Mouse (Mus musculus) midbrain, embryonic 13.5 days (tissue): ENCODE measurements around the gene Ddx20. TPM values are rescaled to one million over a fixed set of nuclear protein-coding genes. Genes with fewer than 3 reads are reported as not detected.

Experiments used
- ATAC-seq: fragments of 200-750 bp; cut with Nextera tagmentation; 2 replicates; pipeline ENCODE4 v1.8.0; 2017; ENCODE audit warnings: mild to moderate bottlenecking, moderate TSS enrichment, moderate library complexity
- H3K27ac ChIP-seq: fragments of 300-500 bp; sonication (generic); 2 replicates; pipeline ENCODE4 v1.5.1; 2015; ENCODE audit warnings: inconsistent platforms, mild to moderate bottlenecking, moderate library complexity
- H3K27me3 ChIP-seq: fragments of 300-500 bp; sonication (generic); 2 replicates; pipeline ENCODE4 v1.6.1; 2015; ENCODE audit warnings: mild to moderate bottlenecking, inconsistent platforms
- H3K36me3 ChIP-seq: fragments of 300-500 bp; sonication (generic); 2 replicates; pipeline ENCODE4 v1.6.1; 2015; ENCODE audit warnings: mild to moderate bottlenecking, inconsistent platforms
- H3K4me1 ChIP-seq: fragments of 300-500 bp; sonication (generic); replicated peaks from 2 replicates; pipeline ENCODE4 v1.6.1; 2015; ENCODE audit warnings: inconsistent platforms
- H3K4me2 ChIP-seq: fragments of 300-500 bp; sonication (generic); replicated peaks from 2 replicates; pipeline ENCODE4 v1.6.1; 2015; ENCODE audit warnings: moderate library complexity, mild to moderate bottlenecking, inconsistent platforms
- H3K4me3 ChIP-seq: fragments of 300-500 bp; sonication (generic); replicated peaks from 2 replicates; pipeline ENCODE4 v1.5.1; 2015; ENCODE audit warnings: mild to moderate bottlenecking, inconsistent platforms
- H3K9ac ChIP-seq: fragments of 300-500 bp; sonication (generic); replicated peaks from 2 replicates; pipeline ENCODE4 v1.6.1; 2015; ENCODE audit warnings: mild to moderate bottlenecking, inconsistent platforms
- H3K9me3 ChIP-seq: fragments of 300-500 bp; sonication (generic); 2 replicates; pipeline ENCODE4 v1.6.1; 2016; ENCODE audit warnings: mild to moderate bottlenecking, inconsistent platforms
- WGBS: fragments of 180-500 bp; shearing (Covaris S2); methylation state at CpG from one replicate; pipeline ENCODE4 v1.1.7; 2015; 5-methylcytosine and 5-hydroxymethylcytosine counted together
- polyA plus RNA-seq: library from polyadenylated mRNA; unstranded; fragments of >200 nt; fragmentation: Nextera tagmentation; extraction: Ambion mirVana; gene quantifications from 2 replicates; pipeline ENCODE4 v1.2.1, GENCODE M21; 2015

The Ddx20 gene
- 31.0 and 32.0 TPM in 2 replicates for polyA plus RNA-seq

DNA sequence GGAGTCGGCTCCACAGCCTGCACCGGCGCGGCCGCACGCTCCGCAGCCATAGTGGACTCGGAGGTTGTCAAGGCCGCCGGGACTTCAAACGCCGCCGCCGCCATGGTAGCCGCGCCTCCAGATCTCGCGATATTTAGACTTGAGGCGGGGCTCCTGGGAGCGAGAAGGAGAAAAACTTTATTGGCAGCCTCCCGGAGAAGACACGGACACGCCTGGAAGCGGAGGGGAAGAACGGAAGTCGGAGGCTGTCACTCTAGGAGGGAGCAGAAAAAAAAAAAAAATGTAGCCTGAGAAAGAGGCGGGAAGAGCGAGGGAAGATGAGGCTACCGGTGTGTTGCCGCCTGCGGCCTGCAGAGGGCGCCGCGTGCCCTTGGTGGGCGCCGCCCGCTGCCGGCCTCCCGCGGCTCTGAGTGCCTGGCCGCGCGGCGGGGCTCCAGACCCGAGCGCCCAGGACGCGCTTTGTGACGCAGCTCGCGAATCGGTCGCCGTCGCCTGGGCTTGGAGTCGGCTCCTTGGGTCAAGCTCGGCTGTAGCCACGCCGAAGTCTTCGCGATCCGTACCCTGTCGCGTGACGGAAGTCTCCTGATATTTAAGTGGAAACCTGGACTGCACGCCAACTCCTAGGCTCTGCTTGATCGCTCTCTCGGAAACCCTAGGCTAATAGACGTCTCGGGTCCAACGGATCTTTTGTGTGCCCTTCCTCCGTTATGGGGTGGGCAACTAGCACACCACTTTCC lies at the start of gene Ddx20:
Gene Ddx20, minus strand, starts transcription at position 251 of the 737 bp plus-strand sequence.
- Histone ChIP-seq H3K27ac (peak within 1 kb of the TSS; percentile 83), H3K4me2 (peak within 1 kb of the TSS; percentile 80), H3K9ac (peak within 1 kb of the TSS; percentile 95), H3K27me3 (0 out of 2 replicates have a peak, but pooled peaks cover under 1% of the 10 kb centered on the region), H3K9me3 (no peaks in the 10 kb centered on the region), H3K4me1 (peaks cover 10% of the 10 kb centered on the region), H3K36me3 (peaks cover 14% of the 10 kb centered on the region), H3K4me3 (peak within 1 kb of the TSS; percentile 94)
- peak; percentile 97 for ATAC-seq
- WGBS, result under 1% methylated on average over 69 of the region's 72 CpGs

- Histone ChIP-seq H3K27me3 (no peaks in the 10 kb centered on the region), H3K4me1 (no peaks in the 10 kb centered on the region), H3K9me3 (no peaks in the 10 kb centered on the region), H3K9ac (no peak overlapping the region), H3K4me3 (no peak overlapping the region), H3K36me3 (peaks cover 17% of the 10 kb centered on the region; the same call in 1 of the 2 replicates), H3K4me2 (no peak overlapping the region), H3K27ac (no peak overlapping the region)
- WGBS, result 95% methylated on average over 7 of the region's 7 CpGs
- ATAC-seq, result no peak
Measured at GRCm38 (mm10) chr3:105737070-105737469, 49.7 kb upstream of the Ddx20 start.

DNA sequence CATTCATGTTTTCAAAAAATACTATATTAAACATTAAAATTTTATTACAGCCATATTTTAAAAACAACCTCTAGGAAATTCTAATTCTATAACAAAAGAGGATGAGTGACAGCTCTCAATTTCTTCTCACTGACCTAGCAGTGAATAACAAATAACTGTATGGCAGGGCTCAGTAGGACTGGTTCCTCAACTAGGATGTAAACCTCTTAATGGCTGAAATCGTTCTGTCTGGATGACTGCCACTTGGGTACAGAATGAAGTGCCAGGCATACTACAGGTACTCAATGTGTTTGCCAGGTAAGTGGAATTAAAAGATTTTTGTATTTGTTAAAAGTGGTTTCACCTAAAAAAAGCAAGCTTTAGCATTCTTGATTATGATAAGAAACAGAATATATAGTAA lies 48.8 kb upstream of the Ddx20 start:
- Histone ChIP-seq H3K4me2 (no peak overlapping the region), H3K36me3 (peaks cover 21% of the 10 kb centered on the region), H3K9ac (no peak overlapping the region), H3K4me3 (no peak overlapping the region), H3K27me3 (no peaks in the 10 kb centered on the region), H3K9me3 (no peaks in the 10 kb centered on the region), H3K27ac (no peak overlapping the region), H3K4me1 (no peaks in the 10 kb centered on the region)
- WGBS, result 98% methylated on average over 1 of the region's 1 CpGs
- ATAC-seq, result no peak

DNA sequence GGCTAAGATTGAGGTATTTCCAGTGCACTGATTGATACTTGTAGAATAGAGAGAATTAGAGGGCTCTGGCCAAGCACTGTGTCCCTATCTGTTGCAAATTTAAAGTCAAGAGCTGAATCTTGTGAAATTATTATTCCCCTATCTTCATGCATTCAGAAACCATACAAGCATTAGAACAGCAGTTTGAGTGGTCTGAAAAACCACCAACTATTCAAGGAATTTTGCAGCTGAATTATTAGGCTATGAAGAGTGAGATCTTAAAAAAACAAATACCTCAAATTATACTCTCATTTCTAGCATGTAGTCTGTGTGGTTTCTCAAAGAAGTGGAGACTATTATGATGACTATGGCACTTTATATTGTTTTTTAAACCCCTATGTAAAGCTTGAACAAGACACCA lies 47.9 kb upstream of the Ddx20 start:
- Histone ChIP-seq H3K4me2 (no peak overlapping the region), H3K27ac (no peak overlapping the region), H3K4me1 (no peaks in the 10 kb centered on the region), H3K4me3 (no peak overlapping the region), H3K9ac (no peak overlapping the region), H3K36me3 (peaks cover 23% of the 10 kb centered on the region), H3K9me3 (no peaks in the 10 kb centered on the region), H3K27me3 (no peaks in the 10 kb centered on the region)
- ATAC-seq, result no peak

- Histone ChIP-seq H3K9ac (no peak overlapping the region), H3K9me3 (no peaks in the 10 kb centered on the region), H3K27ac (no peak overlapping the region), H3K36me3 (peaks cover 23% of the 10 kb centered on the region), H3K27me3 (no peaks in the 10 kb centered on the region), H3K4me2 (no peak overlapping the region), H3K4me1 (no peaks in the 10 kb centered on the region), H3K4me3 (no peak overlapping the region)
- no peak for ATAC-seq
- WGBS, result 88% methylated on average over 4 of the region's 4 CpGs
Measured at GRCm38 (mm10) chr3:105733538-105733937, 46.2 kb upstream of the Ddx20 start.

- H3K36me3 ChIP-seq, result peaks cover 19% of the 10 kb centered on the region
- 88% methylated on average over 4 of the region's 4 CpGs for WGBS
- H3K9ac ChIP-seq, result no peak overlapping the region
- H3K4me1 ChIP-seq, result no peaks in the 10 kb centered on the region
- H3K27me3 ChIP-seq, result no peaks in the 10 kb centered on the region
- no peak overlapping the region for H3K4me3 ChIP-seq
- H3K4me2 ChIP-seq, result no peak overlapping the region
- no peak for ATAC-seq
- no peaks in the 10 kb centered on the region for H3K9me3 ChIP-seq
- no peak overlapping the region for H3K27ac ChIP-seq
Measured at GRCm38 (mm10) chr3:105732360-105732759, 45.0 kb upstream of the Ddx20 start.

GRCm38 (mm10) chr3:105726037-105726436 lies 38.7 kb upstream of the Ddx20 start:
- H3K36me3 ChIP-seq, result peaks cover 6% of the 10 kb centered on the region; the same call in 1 of the 2 replicates
- no peak overlapping the region for H3K27ac ChIP-seq
- no peak for ATAC-seq
- no peak overlapping the region for H3K9ac ChIP-seq
- H3K4me1 ChIP-seq, result no peaks in the 10 kb centered on the region
- no peaks in the 10 kb centered on the region for H3K27me3 ChIP-seq
- H3K4me3 ChIP-seq, result no peak overlapping the region
- no peaks in the 10 kb centered on the region for H3K9me3 ChIP-seq
- WGBS, result 4% methylated on average over 1 of the region's 1 CpGs
- no peak overlapping the region for H3K4me2 ChIP-seq

DNA sequence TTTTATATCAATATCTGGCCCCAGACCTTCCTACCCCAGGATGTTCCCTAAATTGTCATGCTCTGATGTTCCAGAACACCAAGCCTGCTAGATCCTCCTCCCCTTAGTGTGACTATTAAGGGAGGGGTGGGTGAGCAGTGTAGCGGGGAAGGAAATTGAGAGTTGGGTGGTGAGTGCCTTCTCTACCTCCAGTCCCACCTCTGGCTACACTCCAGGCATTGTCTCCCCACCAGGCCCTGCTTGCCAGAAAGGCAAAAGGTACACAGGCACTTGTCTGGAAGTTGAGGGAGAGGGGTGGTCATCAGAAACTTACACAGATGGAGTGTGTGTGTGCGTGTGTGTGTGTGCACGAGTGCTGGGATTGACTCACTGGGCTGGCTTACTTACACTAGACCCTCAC lies 35.1 kb upstream of the Ddx20 start:
- H3K4me3 ChIP-seq, result no peak overlapping the region
- H3K27me3 ChIP-seq, result no peaks in the 10 kb centered on the region
- no peak overlapping the region for H3K27ac ChIP-seq
- no peaks in the 10 kb centered on the region for H3K9me3 ChIP-seq
- H3K4me2 ChIP-seq, result no peak overlapping the region
- no peak for ATAC-seq
- H3K4me1 ChIP-seq, result peaks cover 17% of the 10 kb centered on the region
- H3K36me3 ChIP-seq, result 0 out of 2 replicates have a peak, but pooled peaks cover 3% of the 10 kb centered on the region
- 95% methylated on average over 3 of the region's 3 CpGs for WGBS
- no peak overlapping the region for H3K9ac ChIP-seq

DNA sequence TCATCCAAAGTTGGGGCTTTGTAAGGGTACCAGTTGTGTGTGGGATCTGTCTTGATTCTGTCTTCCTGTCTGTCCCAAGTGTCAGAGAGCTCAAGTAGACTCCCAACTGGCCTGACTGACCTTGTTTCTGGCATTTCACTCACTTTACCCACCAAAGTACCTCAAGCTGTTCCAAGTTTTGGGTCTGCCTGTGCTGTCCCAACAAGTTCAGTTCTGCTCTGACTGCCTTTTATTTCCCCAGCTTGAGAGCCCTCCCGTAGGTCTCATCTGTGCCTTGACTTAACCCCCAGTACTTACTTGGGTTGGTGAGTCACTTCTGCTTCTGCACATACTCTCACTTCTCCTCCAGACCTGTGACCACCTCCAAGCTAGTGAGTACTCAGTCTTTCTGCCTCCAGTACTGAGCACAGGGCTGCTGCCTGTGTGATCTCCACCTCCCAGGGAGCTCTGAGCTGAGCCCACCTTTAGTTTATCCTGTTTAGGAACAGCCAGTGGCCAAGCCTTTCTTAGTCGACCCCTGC lies 34.4 kb upstream of the Ddx20 start:
- ATAC-seq, result no peak
- Histone ChIP-seq H3K4me2 (no peak overlapping the region), H3K4me3 (no peak overlapping the region), H3K27me3 (no peaks in the 10 kb centered on the region), H3K27ac (no peak overlapping the region), H3K4me1 (peaks cover 18% of the 10 kb centered on the region), H3K9me3 (no peaks in the 10 kb centered on the region), H3K9ac (no peak overlapping the region), H3K36me3 (no peaks in the 10 kb centered on the region)
- 84% methylated on average over 2 of the region's 2 CpGs for WGBS

GRCm38 (mm10) chr3:105720514-105720913 lies 33.1 kb upstream of the Ddx20 start:
- Histone ChIP-seq H3K9me3 (no peaks in the 10 kb centered on the region), H3K27me3 (no peaks in the 10 kb centered on the region), H3K4me1 (peaks cover 18% of the 10 kb centered on the region), H3K27ac (no peak overlapping the region), H3K4me3 (no peak overlapping the region), H3K36me3 (no peaks in the 10 kb centered on the region), H3K9ac (no peak overlapping the region), H3K4me2 (no peak overlapping the region)
- 82% methylated on average over 4 of the region's 4 CpGs for WGBS
- no peak for ATAC-seq

GRCm38 (mm10) chr3:105719979-105720378 lies 32.6 kb upstream of the Ddx20 start:
- Histone ChIP-seq H3K4me3 (no peak overlapping the region), H3K4me1 (peaks cover 19% of the 10 kb centered on the region), H3K4me2 (no peak overlapping the region), H3K9ac (no peak overlapping the region), H3K27ac (no peak overlapping the region), H3K9me3 (no peaks in the 10 kb centered on the region), H3K36me3 (no peaks in the 10 kb centered on the region), H3K27me3 (no peaks in the 10 kb centered on the region)
- WGBS, result 76% methylated on average over 4 of the region's 4 CpGs
- no peak for ATAC-seq

DNA sequence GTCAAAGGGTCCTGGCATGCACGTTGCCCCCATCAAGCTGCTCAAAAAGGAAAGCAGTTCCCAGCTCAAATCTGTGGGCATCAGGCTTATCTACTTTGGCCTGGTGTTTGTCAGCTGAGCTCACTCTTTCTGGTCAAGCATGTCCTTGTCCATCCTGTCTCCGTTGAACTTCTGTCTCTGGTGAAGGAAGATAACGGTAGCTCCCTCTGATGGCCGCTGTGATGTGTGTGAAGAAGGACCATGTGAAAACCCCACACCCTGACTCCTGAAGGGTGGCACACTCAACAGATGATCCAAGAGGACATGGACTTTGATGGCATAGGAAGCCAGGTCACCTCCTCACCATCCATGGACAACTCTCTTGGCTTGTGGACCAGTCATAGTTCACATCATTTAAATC lies 31.4 kb upstream of the Ddx20 start:
- H3K4me3 ChIP-seq, result no peak overlapping the region
- no peak overlapping the region for H3K9ac ChIP-seq
- H3K4me2 ChIP-seq, result no peak overlapping the region
- H3K27ac ChIP-seq, result no peak overlapping the region
- 62% methylated on average over 4 of the region's 4 CpGs for WGBS
- peaks cover 29% of the 10 kb centered on the region for H3K4me1 ChIP-seq
- no peaks in the 10 kb centered on the region for H3K27me3 ChIP-seq
- no peaks in the 10 kb centered on the region for H3K36me3 ChIP-seq
- ATAC-seq, result no peak
- no peaks in the 10 kb centered on the region for H3K9me3 ChIP-seq
